Mouse (Mus musculus) testis, adult 2 months (tissue): Measurements from ENCODE around the gene C1qtnf1.

Experiments
- CTCF ChIP-seq: fragments of 200-500 bp; IDR thresholded peaks from 2 replicates; pipeline ENCODE4 v1.5.1; 2012; ENCODE audit warnings: low read depth, mild to moderate bottlenecking, inconsistent platforms, low read length, moderate library complexity; ENCODE audit not compliant: control insufficient read depth, insufficient read depth, insufficient replicate concordance
- POLR2A ChIP-seq: fragments of 200-500 bp; IDR thresholded peaks from 2 replicates; pipeline ENCODE4 v1.6.1; 2012; ENCODE audit warnings: low read depth, mild to moderate bottlenecking, inconsistent platforms, low read length, moderate library complexity; ENCODE audit not compliant: control insufficient read depth

GRCm38 (mm10) chr11:118393991-118394390 is 34.0 kb upstream of the C1qtnf1 start:
- TF ChIP-seq CTCF (no peak), POLR2A (no peak)
